Comparison of ENCODE assay signal across 8 mouse cellular contexts in genomic region chr11:73019147-73019795, GRCm38 (mm10). TPM values are rescaled to one million over a fixed set of nuclear protein-coding genes. Genes with fewer than 3 reads are reported as not detected.
DNase-seq lines count a peak whose midpoint lies in the region; ATAC-seq and TF ChIP-seq lines count a peak whose summit lies in the region.

No protein-coding gene starts in this region.

- peak overlapping the region; percentile 98 for H3K4me2 ChIP-seq in forebrain, embryonic 11.5 days (ENCODE audit: low read depth, low read length, severe bottlenecking)
- H3K4me2 ChIP-seq in hindbrain, postnatal 0 days (ENCODE audit: low read depth, low read length) = peak overlapping the region; percentile 88

- TF ChIP-seq POLR2A in spleen, adult 2 months (IDR thresholded peaks at IDR 0.05; ENCODE audit: low read depth, low read length) = no peak

- DNase-seq in brain, adult 2 months (ENCODE audit: low read depth, low spot score) = peak; percentile 90
- DNase-seq in forebrain, embryonic 11.5 days (ENCODE audit: low spot score) = peak; percentile 73
- DNase-seq in hindbrain, postnatal 0 days (ENCODE audit: low spot score) = peak; percentile 78
- DNase-seq in left cerebral cortex, postnatal 36 days (ENCODE audit: low spot score in 2 of 2) = peak; percentile 85 to 90
- DNase-seq in mesoderm, embryonic 11.5 days (ENCODE audit: low read depth, low spot score) = peak; percentile 37
- DNase-seq in spleen, adult 2 months (ENCODE audit: low read depth in 1 of 2, low spot score in 2 of 2) = peak; percentile 70 to 77

- no peak for ATAC-seq in erythroblast, adult 5-6 weeks (replicated peaks; ENCODE audit: low FRiP score, poor library complexity, severe bottlenecking)
- peak; percentile 71 for ATAC-seq in forebrain, embryonic 11.5 days (replicated peaks; ENCODE audit: low FRiP score)
- ATAC-seq in hindbrain, postnatal 0 days = peak; percentile 74

- no peaks in the 10 kb centered on the region for H3K9me3 ChIP-seq in erythroblast, embryonic 14.5 days (ENCODE audit: control insufficient read depth, low read length)
- no peaks in the 10 kb centered on the region for H3K9me3 ChIP-seq in forebrain, embryonic 11.5 days (ENCODE audit: control insufficient read depth, low read length)
- H3K9me3 ChIP-seq in hindbrain, postnatal 0 days (ENCODE audit: low read length) = no peaks in the 10 kb centered on the region

- peaks cover 55% of the 10 kb centered on the region for H3K27me3 ChIP-seq in erythroblast, embryonic 14.5 days (ENCODE audit: control insufficient read depth)
- H3K27me3 ChIP-seq in forebrain, embryonic 11.5 days (ENCODE audit: control insufficient read depth, insufficient read depth, low read length) = peaks cover 16% of the 10 kb centered on the region
- no peaks in the 10 kb centered on the region for H3K27me3 ChIP-seq in hindbrain, postnatal 0 days (ENCODE audit: insufficient read depth, low read length)
- H3K27me3 ChIP-seq in spleen, adult 2 months (ENCODE audit: control insufficient read depth, insufficient read depth, low read length) = no peaks in the 10 kb centered on the region; the same call in 1 of the 2 replicates

- TF ChIP-seq CTCF in hindbrain, postnatal 0 days (IDR thresholded peaks at IDR 0.05; ENCODE audit: low read depth) = peak; percentile 34
- TF ChIP-seq CTCF in spleen, adult 2 months (IDR thresholded peaks at IDR 0.05; ENCODE audit: extremely low read depth, insufficient read depth, insufficient read length, insufficient replicate concordance) = no peak

- H3K36me3 ChIP-seq in erythroblast, embryonic 14.5 days (ENCODE audit: control insufficient read depth) = no peaks in the 10 kb centered on the region
- H3K36me3 ChIP-seq in forebrain, embryonic 11.5 days (ENCODE audit: control insufficient read depth, insufficient read depth, low read length) = no peaks in the 10 kb centered on the region
- no peaks in the 10 kb centered on the region for H3K36me3 ChIP-seq in hindbrain, postnatal 0 days (ENCODE audit: insufficient read depth, low read length)
- H3K36me3 ChIP-seq in spleen, adult 2 months (ENCODE audit: control insufficient read depth, insufficient read depth, low read length) = no peaks in the 10 kb centered on the region

- no peak overlapping the region for H3K27ac ChIP-seq in forebrain, embryonic 11.5 days (ENCODE audit: low read depth, low read length)
- peak overlapping the region; percentile 64 for H3K27ac ChIP-seq in hindbrain, postnatal 0 days
- H3K27ac ChIP-seq in spleen, adult 2 months (ENCODE audit: insufficient read depth, low read length) = no peak overlapping the region

- peaks cover 19% of the 10 kb centered on the region for H3K4me1 ChIP-seq in erythroblast, embryonic 14.5 days (ENCODE audit: control insufficient read depth)
- no peaks in the 10 kb centered on the region; the same call in 1 of the 2 replicates for H3K4me1 ChIP-seq in forebrain, embryonic 11.5 days (replicated peaks; ENCODE audit: control insufficient read depth, insufficient read depth, low read length)
- H3K4me1 ChIP-seq in hindbrain, postnatal 0 days (ENCODE audit: insufficient read depth, low read length) = peaks cover 22% of the 10 kb centered on the region
- peaks cover 25% of the 10 kb centered on the region for H3K4me1 ChIP-seq in spleen, adult 2 months (ENCODE audit: control insufficient read depth, insufficient read depth, insufficient read length)

- under 1% methylated on average over 46 of the region's 46 CpGs for WGBS in forebrain, embryonic 11.5 days
- WGBS in hindbrain, postnatal 0 days = under 1% methylated on average over 46 of the region's 46 CpGs
- WGBS in spleen, adult 2 months = under 1% methylated on average over 46 of the region's 46 CpGs

- H3K9ac ChIP-seq in forebrain, embryonic 11.5 days (ENCODE audit: low read length) = peak overlapping the region; percentile 59
- H3K9ac ChIP-seq in hindbrain, postnatal 0 days (replicated peaks; ENCODE audit: low read length) = peak overlapping the region; percentile 64

- intact Hi-C loops in left cerebral cortex, postnatal 36 days (cut with DNase I) = loop anchor here (5.0 kb wide), 1 partner anchor 412 kb away; the partner anchor contains the start of gene Ube2g1

- H3K4me3 ChIP-seq in erythroblast, embryonic 14.5 days (replicated peaks) = peak overlapping the region; percentile 61
- H3K4me3 ChIP-seq in forebrain, embryonic 11.5 days (ENCODE audit: low read depth, low read length) = peak overlapping the region; percentile 59
- H3K4me3 ChIP-seq in hindbrain, postnatal 0 days (ENCODE audit: low read length) = peak overlapping the region; percentile 61
- peak overlapping the region; percentile 66 for H3K4me3 ChIP-seq in spleen, adult 2 months (ENCODE audit: extremely low read depth, insufficient read depth, insufficient read length)

RNA-seq across cellular contexts. Expression of gene Camkk1, which starts 0.5 kb away (rescaled TPM):
- 0.01 and 0.02 TPM in 2 replicates for polyA plus RNA-seq in erythroblast, embryonic 14.5 days (2012)
- total RNA-seq in erythroblast, adult 5-6 weeks (2015; ENCODE audit: low replicate concordance) = not detected in 2 replicates
- 0.77 TPM in 1 of 2 replicates, not detected in the other for total RNA-seq in erythroblast, adult 5-6 weeks (2017; ENCODE audit: low replicate concordance)
- 4.7 and 5.2 TPM in 2 replicates for polyA plus RNA-seq in forebrain, embryonic 11.5 days (2014; fragmentation: Nextera tagmentation; extraction: Ambion mirVana)
- total RNA-seq in hindbrain, postnatal 0 days (2014; rRNA removed) = 27.4 and 32.5 TPM in 2 replicates
- polyA plus RNA-seq in hindbrain, postnatal 0 days (2015; fragmentation: Nextera tagmentation; extraction: Ambion mirVana) = 26.5 and 26.7 TPM in 2 replicates
- 100 to 1,000 TPM; 102 to 106 TPM for total RNA-seq in left cerebral cortex, postnatal 36 days (2021)
- 2.2 and 2.4 TPM in 2 replicates for polyA plus RNA-seq in spleen, adult 2 months (2012; rRNA removed)

RNA-seq across cellular contexts. Expression of gene P2rx1, which starts 20.4 kb away (rescaled TPM):
- polyA plus RNA-seq in erythroblast, embryonic 14.5 days (2012) = 0.12 TPM in 2 replicates
- total RNA-seq in erythroblast, adult 5-6 weeks (2015; ENCODE audit: low replicate concordance) = 0.58 and 1.5 TPM in 2 replicates
- 1.5 and 3.2 TPM in 2 replicates for total RNA-seq in erythroblast, adult 5-6 weeks (2017; ENCODE audit: low replicate concordance)
- polyA plus RNA-seq in forebrain, embryonic 11.5 days (2014; fragmentation: Nextera tagmentation; extraction: Ambion mirVana) = 1.1 and 1.6 TPM in 2 replicates
- 0.32 and 1.3 TPM in 2 replicates for total RNA-seq in hindbrain, postnatal 0 days (2014; rRNA removed)
- polyA plus RNA-seq in hindbrain, postnatal 0 days (2015; fragmentation: Nextera tagmentation; extraction: Ambion mirVana) = 0.45 and 0.60 TPM in 2 replicates
- under 1 TPM; 0.36 to 0.62 TPM for total RNA-seq in left cerebral cortex, postnatal 36 days (2021)
- polyA plus RNA-seq in spleen, adult 2 months (2012; rRNA removed) = 14.3 and 16.3 TPM in 2 replicates

RNA-seq across cellular contexts. Expression of gene Ncbp3, which starts 28.3 kb away (rescaled TPM):
- 0.19 and 0.34 TPM in 2 replicates for polyA plus RNA-seq in erythroblast, embryonic 14.5 days (2012)
- 3.7 and 5.0 TPM in 2 replicates for total RNA-seq in erythroblast, adult 5-6 weeks (2015; ENCODE audit: low replicate concordance)
- 7.3 and 11.2 TPM in 2 replicates for total RNA-seq in erythroblast, adult 5-6 weeks (2017; ENCODE audit: low replicate concordance)
- polyA plus RNA-seq in forebrain, embryonic 11.5 days (2014; fragmentation: Nextera tagmentation; extraction: Ambion mirVana) = 12.6 and 13.2 TPM in 2 replicates
- 5.2 and 6.9 TPM in 2 replicates for total RNA-seq in hindbrain, postnatal 0 days (2014; rRNA removed)
- polyA plus RNA-seq in hindbrain, postnatal 0 days (2015; fragmentation: Nextera tagmentation; extraction: Ambion mirVana) = 7.3 and 7.7 TPM in 2 replicates
- total RNA-seq in left cerebral cortex, postnatal 36 days (2021) = 10 to 100 TPM in 1 of 2 experiments, 1 to 10 TPM in 1; 7.5 to 10.6 TPM
- polyA plus RNA-seq in spleen, adult 2 months (2012; rRNA removed) = 1.8 and 2.0 TPM in 2 replicates

RNA-seq across cellular contexts. Expression of gene Atp2a3, which starts 58.3 kb away (rescaled TPM):
- 0.19 TPM in 2 replicates for polyA plus RNA-seq in erythroblast, embryonic 14.5 days (2012)
- total RNA-seq in erythroblast, adult 5-6 weeks (2015; ENCODE audit: low replicate concordance) = 27.0 and 30.7 TPM in 2 replicates
- 22.7 and 25.3 TPM in 2 replicates for total RNA-seq in erythroblast, adult 5-6 weeks (2017; ENCODE audit: low replicate concordance)
- 0.73 and 1.3 TPM in 2 replicates for polyA plus RNA-seq in forebrain, embryonic 11.5 days (2014; fragmentation: Nextera tagmentation; extraction: Ambion mirVana)
- 2.4 and 4.6 TPM in 2 replicates for total RNA-seq in hindbrain, postnatal 0 days (2014; rRNA removed)
- 2.4 and 2.7 TPM in 2 replicates for polyA plus RNA-seq in hindbrain, postnatal 0 days (2015; fragmentation: Nextera tagmentation; extraction: Ambion mirVana)
- total RNA-seq in left cerebral cortex, postnatal 36 days (2021) = 1 to 10 TPM; 5.9 to 6.0 TPM
- polyA plus RNA-seq in spleen, adult 2 months (2012; rRNA removed) = 293 and 323 TPM in 2 replicates

Comparison
In these comparisons a context has a peak if more than half of its experiments do, and no peak if none do; other contexts are left out.
1. DNase-seq: peak in every context shown above with its lines; median percentile 90 in brain, adult 2 months; 88 in left cerebral cortex, postnatal 36 days; 78 in hindbrain, postnatal 0 days; 74 in spleen, adult 2 months; 73 in forebrain, embryonic 11.5 days; 37 in mesoderm, embryonic 11.5 days.